Mouse (Mus musculus) forebrain, embryonic 16.5 days (tissue): Measurements from ENCODE around the gene Pygm. TPM values are rescaled to one million over a fixed set of nuclear protein-coding genes. Genes with fewer than 3 reads are reported as not detected.
A peak's percentile ranks its signal among the peaks of the same experiment; 100 is the strongest.

Experiments
- ATAC-seq: fragments of 200-750 bp; cut with Nextera tagmentation; 2 replicates; pipeline ENCODE4 v1.8.0; 2017; ENCODE audit warnings: mild to moderate bottlenecking, moderate library complexity
- H3K27ac ChIP-seq: fragments of 300-500 bp; sonication (generic); 2 replicates; pipeline ENCODE4 v1.5.1; 2014; ENCODE audit warnings: low read length, control low read depth
- H3K27me3 ChIP-seq: fragments of 300-500 bp; sonication (generic); replicated peaks from 2 replicates; pipeline ENCODE4 v1.6.1; 2014; ENCODE audit warnings: low read length; ENCODE audit not compliant: control insufficient read depth, insufficient read depth
- H3K36me3 ChIP-seq: fragments of 300-500 bp; sonication (generic); 2 replicates; pipeline ENCODE4 v1.6.1; 2014; ENCODE audit not compliant: control insufficient read depth, insufficient read depth
- H3K4me1 ChIP-seq: fragments of 300-500 bp; sonication (generic); replicated peaks from 2 replicates; pipeline ENCODE4 v1.6.1; 2014; ENCODE audit warnings: low read length; ENCODE audit not compliant: control insufficient read depth, insufficient read depth
- H3K4me2 ChIP-seq: fragments of 300-500 bp; sonication (generic); 2 replicates; pipeline ENCODE4 v1.6.1; 2014; ENCODE audit warnings: mild to moderate bottlenecking, low read length, control low read depth
- H3K4me3 ChIP-seq: fragments of 300-500 bp; sonication (generic); replicated peaks from 2 replicates; pipeline ENCODE4 v1.5.1; 2014; ENCODE audit warnings: mild to moderate bottlenecking, low read length, control low read depth
- H3K9ac ChIP-seq: fragments of 300-500 bp; sonication (generic); replicated peaks from 2 replicates; pipeline ENCODE4 v1.6.1; 2014; ENCODE audit warnings: low read depth, low read length, control low read depth
- H3K9me3 ChIP-seq: fragments of 300-500 bp; sonication (generic); 2 replicates; pipeline ENCODE4 v1.6.1; 2016; ENCODE audit warnings: low read length; ENCODE audit not compliant: control insufficient read depth
- WGBS: fragments of 180-500 bp; shearing (Covaris S2); extraction: QIAGEN DNeasy Blood & Tissue Kit; methylation state at CpG from one replicate; pipeline ENCODE4 v1.1.7; 2014; 5-methylcytosine and 5-hydroxymethylcytosine counted together
- polyA plus RNA-seq: library from polyadenylated mRNA; unstranded; fragments of >200 nt; fragmentation: Nextera tagmentation; extraction: Ambion mirVana; gene quantifications from 2 replicates; pipeline ENCODE4 v1.2.1, GENCODE M21; 2015

Gene Pygm
- polyA plus RNA-seq, 1 experiment from 2014 or later: 2.8 TPM

DNA sequence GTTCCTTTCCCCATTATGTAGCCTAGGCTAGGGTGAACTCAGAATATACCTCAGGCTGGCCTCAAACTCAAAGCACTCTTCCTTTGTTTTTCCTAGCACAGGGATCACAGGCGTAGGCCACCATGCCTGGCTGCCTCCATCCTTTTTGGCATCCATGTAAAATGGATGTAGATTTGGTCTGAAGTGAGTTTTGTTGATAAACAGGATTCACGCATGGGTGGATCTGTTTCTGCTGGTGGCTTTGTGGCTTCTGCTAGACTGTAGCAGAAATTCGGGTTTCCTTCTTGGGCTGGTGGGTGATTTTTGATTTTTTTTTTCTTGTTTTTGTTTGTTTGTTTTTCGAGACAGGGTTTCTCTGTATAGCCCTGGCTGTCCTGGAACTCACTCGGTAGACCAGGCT lies 25.7 kb downstream of the Pygm start:
- Histone ChIP-seq H3K36me3 (no peaks in the 10 kb centered on the region), H3K4me2 (no peak overlapping the region), H3K27me3 (no peaks in the 10 kb centered on the region), H3K4me3 (no peak overlapping the region), H3K9me3 (no peaks in the 10 kb centered on the region), H3K4me1 (peaks cover 4% of the 10 kb centered on the region), H3K27ac (no peak overlapping the region), H3K9ac (no peak overlapping the region)
- 83% methylated on average over 5 of the region's 5 CpGs for WGBS
- ATAC-seq: no peak

GRCm38 (mm10) chr19:6412798-6413197 lies 28.6 kb downstream of the Pygm start:
- WGBS: 72% methylated on average over 14 of the region's 14 CpGs
- Histone ChIP-seq H3K4me3 (no peak overlapping the region), H3K36me3 (no peaks in the 10 kb centered on the region), H3K9ac (no peak overlapping the region), H3K4me1 (peaks cover 31% of the 10 kb centered on the region), H3K4me2 (no peak overlapping the region), H3K9me3 (no peaks in the 10 kb centered on the region), H3K27me3 (no peaks in the 10 kb centered on the region), H3K27ac (no peak overlapping the region)
- no peak for ATAC-seq

GRCm38 (mm10) chr19:6415454-6415853 lies 31.3 kb downstream of the Pygm start:
- Histone ChIP-seq H3K27ac (peak overlapping the region; percentile 86), H3K4me3 (no peak overlapping the region), H3K4me2 (no peak overlapping the region), H3K36me3 (no peaks in the 10 kb centered on the region), H3K9ac (peak overlapping the region; percentile 19; the same call in 1 of the 2 replicates), H3K9me3 (no peaks in the 10 kb centered on the region), H3K27me3 (no peaks in the 10 kb centered on the region), H3K4me1 (peaks cover 48% of the 10 kb centered on the region)
- 62% methylated on average over 6 of the region's 6 CpGs for WGBS
- ATAC-seq: no peak

GRCm38 (mm10) chr19:6416124-6416770 lies 32.0 kb downstream of the Pygm start:
- Histone ChIP-seq H3K4me2 (peak overlapping the region; percentile 31), H3K4me3 (no peak overlapping the region), H3K27me3 (no peaks in the 10 kb centered on the region), H3K36me3 (no peaks in the 10 kb centered on the region), H3K27ac (peak overlapping the region; percentile 86), H3K9ac (peak overlapping the region; percentile 45), H3K9me3 (no peaks in the 10 kb centered on the region), H3K4me1 (peaks cover 52% of the 10 kb centered on the region)
- WGBS: 3% methylated on average over 9 of the region's 9 CpGs
- ATAC-seq: peak; percentile 35

- peak overlapping the region; percentile 45; the same call in 1 of the 2 replicates for H3K9ac ChIP-seq
- no peaks in the 10 kb centered on the region for H3K9me3 ChIP-seq
- no peaks in the 10 kb centered on the region for H3K36me3 ChIP-seq
- 65% methylated on average over 12 of the region's 12 CpGs for WGBS
- H3K27ac ChIP-seq: peak overlapping the region; percentile 86
- no peak for ATAC-seq
- peaks cover 60% of the 10 kb centered on the region for H3K4me1 ChIP-seq
- H3K4me3 ChIP-seq: no peak overlapping the region
- H3K4me2 ChIP-seq: no peak overlapping the region
- no peaks in the 10 kb centered on the region for H3K27me3 ChIP-seq
Measured at GRCm38 (mm10) chr19:6416894-6417761, 32.9 kb downstream of the Pygm start.

DNA sequence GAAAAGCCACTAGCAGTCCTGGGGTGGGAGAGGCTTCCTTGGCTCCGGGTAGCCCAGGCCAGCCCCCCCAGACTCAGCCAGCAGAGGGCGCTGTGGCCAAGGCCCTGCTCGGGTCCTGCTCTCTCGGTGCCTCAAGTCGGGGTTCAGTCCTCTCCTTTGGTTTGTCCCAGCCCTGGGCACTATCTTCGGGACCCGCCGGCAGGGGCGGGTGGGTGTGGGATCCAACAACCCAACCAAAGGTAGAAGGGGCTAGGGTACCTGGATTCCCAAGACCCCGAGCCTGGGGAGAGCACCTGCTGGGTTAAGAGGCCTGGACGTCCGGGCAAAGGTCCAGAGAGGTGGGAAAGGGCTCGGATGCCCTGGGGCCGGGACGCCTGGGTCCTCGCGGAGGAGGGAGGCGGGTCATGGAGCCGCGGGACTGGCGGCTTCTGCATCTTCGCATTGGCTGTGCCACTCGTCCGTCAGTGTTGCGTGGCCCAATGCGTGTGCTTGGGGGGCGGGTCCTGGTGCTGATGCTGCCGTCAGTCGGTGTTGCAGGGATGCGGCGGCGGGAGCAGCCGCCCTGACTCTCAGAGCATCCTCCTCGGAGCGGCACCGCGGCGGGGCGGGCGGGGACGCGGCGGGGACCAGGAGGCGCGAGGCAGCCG lies 34.2 kb downstream of the Pygm start, which contains the start of gene Nrxn2:
Nrxn2 (plus strand) TSS at position 499 of the 647 bp plus-strand sequence.
- Histone ChIP-seq H3K27ac (peak within 1 kb of the TSS; percentile 91), H3K4me3 (peak within 1 kb of the TSS; percentile 67), H3K36me3 (no peaks in the 10 kb centered on the region), H3K27me3 (no peaks in the 10 kb centered on the region), H3K4me2 (peak within 1 kb of the TSS; percentile 81), H3K9ac (peak within 1 kb of the TSS; percentile 81), H3K9me3 (no peaks in the 10 kb centered on the region), H3K4me1 (peaks cover 72% of the 10 kb centered on the region)
- peak; percentile 95 for ATAC-seq
- WGBS: under 1% methylated on average over 40 of the region's 46 CpGs

DNA sequence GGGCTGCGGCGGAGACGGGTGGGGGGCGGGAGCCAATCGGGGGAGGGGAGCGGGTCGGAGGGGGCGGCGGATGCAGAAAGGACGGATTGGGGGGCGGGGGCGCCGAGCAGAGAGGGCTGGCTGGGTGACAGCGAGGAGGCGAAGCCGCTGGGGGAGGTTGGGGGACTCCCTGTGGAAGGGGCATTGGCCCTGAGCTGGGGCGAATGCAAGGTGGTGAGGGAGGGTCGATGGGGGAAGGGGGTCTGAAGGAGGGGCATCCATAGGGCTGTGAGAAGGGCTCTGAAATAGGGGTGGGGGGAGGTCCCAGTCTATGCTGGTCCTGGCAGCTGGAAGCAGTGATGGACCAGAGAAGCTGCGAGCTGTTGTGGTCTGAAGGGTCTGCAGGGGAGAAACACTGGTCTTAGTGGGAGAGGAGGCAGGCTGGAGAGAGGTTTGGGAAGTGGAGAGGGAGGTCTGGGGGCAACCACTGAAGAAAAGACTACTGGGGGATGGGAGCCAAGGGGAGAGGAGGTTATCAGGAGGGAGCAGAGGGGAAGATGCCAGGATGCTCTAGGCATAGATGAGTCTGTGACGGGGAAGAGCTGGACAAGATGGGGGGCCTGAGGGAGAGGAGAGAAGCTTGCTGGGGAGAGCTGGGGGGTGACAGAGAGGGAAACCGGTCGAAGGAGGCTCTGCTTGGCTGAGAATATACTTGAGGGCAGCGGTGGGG lies 34.9 kb downstream of the Pygm start:
- H3K4me2 ChIP-seq: peak overlapping the region; percentile 81
- no peaks in the 10 kb centered on the region for H3K27me3 ChIP-seq
- peak overlapping the region; percentile 81 for H3K9ac ChIP-seq
- H3K4me1 ChIP-seq: peaks cover 79% of the 10 kb centered on the region
- peak; percentile 18 for ATAC-seq
- peak overlapping the region; percentile 67 for H3K4me3 ChIP-seq
- H3K27ac ChIP-seq: peak overlapping the region; percentile 91
- no peaks in the 10 kb centered on the region for H3K36me3 ChIP-seq
- H3K9me3 ChIP-seq: no peaks in the 10 kb centered on the region
- WGBS: 6% methylated on average over 20 of the region's 23 CpGs

GRCm38 (mm10) chr19:6419805-6420310 lies 35.7 kb downstream of the Pygm start:
- no peak for ATAC-seq
- H3K9ac ChIP-seq: peak overlapping the region; percentile 81
- WGBS: 49% methylated on average over 9 of the region's 9 CpGs

More at GRCm38 (mm10) chr19:6419805-6420310, 35.7 kb downstream of the Pygm start:
- Histone ChIP-seq H3K27ac (0 out of 2 replicates have a peak overlapping the region, but pooled peaks have one; percentile 9), H3K9me3 (no peaks in the 10 kb centered on the region), H3K36me3 (no peaks in the 10 kb centered on the region), H3K4me2 (peak overlapping the region; percentile 81), H3K4me1 (peaks cover 87% of the 10 kb centered on the region), H3K4me3 (peak overlapping the region; percentile 67), H3K27me3 (no peaks in the 10 kb centered on the region)
